14 mouse cellular contexts compared by ENCODE assay signal in the genomic region with DNA sequence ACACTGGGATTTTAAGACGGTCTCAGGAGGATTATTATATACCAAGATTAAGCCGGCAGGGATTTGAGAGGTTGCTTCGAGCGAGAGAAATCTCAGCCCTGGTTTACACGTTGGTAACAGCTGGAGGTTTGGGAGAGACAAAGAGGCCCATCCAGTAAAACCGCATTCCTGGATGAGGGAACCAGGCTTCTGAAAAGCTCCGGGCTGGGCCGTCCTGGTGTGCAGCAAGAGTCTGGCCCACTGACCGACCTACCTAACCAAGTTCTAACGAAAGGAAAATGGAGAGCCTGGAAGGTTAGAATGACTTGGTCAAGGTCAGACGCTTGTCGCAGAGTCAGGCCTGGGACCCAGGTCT. TPM values are rescaled to one million over a fixed set of nuclear protein-coding genes. Genes with fewer than 3 reads are reported as not detected.
DNase-seq lines count a peak whose midpoint lies in the region; ATAC-seq and TF ChIP-seq lines count a peak whose summit lies in the region.
"Had no signal": no experiment of that assay in that cellular context is flagged by ENCODE, and none has a peak within 500 bp of the region (broad histone marks: within the 10 kb centered on the region; RNA-seq: fewer than 3 reads in every experiment).

No protein-coding gene starts in this region.

- no peak for TF ChIP-seq EP300 in heart, postnatal 0 days (IDR thresholded peaks at IDR 0.05; ENCODE audit: low read depth)
- TF ChIP-seq EP300 in lung, postnatal 0 days (IDR thresholded peaks at IDR 0.05): no peak

- H3K9ac ChIP-seq in heart, postnatal 0 days (replicated peaks; ENCODE audit: low read depth, low read length): no peak overlapping the region
- no peak overlapping the region for H3K9ac ChIP-seq in heart, embryonic 11.5 days (ENCODE audit: low read depth, low read length)
- no peak overlapping the region for H3K9ac ChIP-seq in lung, postnatal 0 days (replicated peaks; ENCODE audit: low read depth)
- H3K9ac ChIP-seq in embryonic facial prominence, embryonic 12.5 days: no peak overlapping the region
- H3K9ac ChIP-seq: neural tube, embryonic 13.5 days had no signal

- H3K4me3 ChIP-seq in heart, postnatal 0 days (ENCODE audit: low read depth, low read length): no peak overlapping the region
- no peak overlapping the region for H3K4me3 ChIP-seq in heart, embryonic 11.5 days (ENCODE audit: low read depth, low read length)
- no peak overlapping the region for H3K4me3 ChIP-seq in lung, postnatal 0 days (ENCODE audit: low read depth, low read length)
- H3K4me3 ChIP-seq in embryonic facial prominence, embryonic 12.5 days: no peak overlapping the region
- H3K4me3 ChIP-seq: neural tube, embryonic 13.5 days had no signal

- peaks cover 25% of the 10 kb centered on the region for H3K4me1 ChIP-seq in heart, postnatal 0 days (ENCODE audit: control insufficient read depth, insufficient read depth)
- peaks cover 30% of the 10 kb centered on the region for H3K4me1 ChIP-seq in heart, embryonic 11.5 days (ENCODE audit: control insufficient read depth, insufficient read depth, low read length)
- peaks cover 21% of the 10 kb centered on the region; the same call in 1 of the 2 replicates for H3K4me1 ChIP-seq in lung, postnatal 0 days (ENCODE audit: insufficient read depth, low read depth, low read length)
- peaks cover 39% of the 10 kb centered on the region for H3K4me1 ChIP-seq in embryonic facial prominence, embryonic 12.5 days

- no peak for DNase-seq in heart, postnatal 0 days (ENCODE audit: low spot score)
- peak; percentile 54 for DNase-seq in lung, postnatal 0 days (ENCODE audit: low spot score)
- DNase-seq in lung, postnatal 25 days (ENCODE audit: low spot score): no peak
- peak; percentile 25 for DNase-seq in mesoderm, embryonic 11.5 days (ENCODE audit: low read depth, low spot score)
- DNase-seq in layer of hippocampus, postnatal 36 days: no peak
- DNase-seq in left cerebral cortex, adult 11 months (ENCODE audit: low spot score): no peak
- DNase-seq: left cerebral cortex, postnatal 4 days; right cerebral cortex, postnatal 4 days; thymus, adult 2 months had no signal

- ATAC-seq in heart, postnatal 0 days (ENCODE audit: insufficient read depth, low read depth): no peak
- ATAC-seq in heart, embryonic 11.5 days (replicated peaks; ENCODE audit: insufficient number of reproducible peaks, low FRiP score, low TSS enrichment): no peak
- 0 out of 2 replicates have a peak, but pooled peaks have one; percentile 14 for ATAC-seq in lung, postnatal 0 days
- ATAC-seq in embryonic facial prominence, embryonic 12.5 days (ENCODE audit: insufficient number of reproducible peaks, insufficient read depth, low FRiP score, low TSS enrichment): no peak
- ATAC-seq: activated CD4-positive, CD25-positive, alpha-beta regulatory T cell, adult 4 months; forebrain, embryonic 14.5 days had no signal

- peak overlapping the region; percentile 63; the same call in 1 of the 2 replicates for H3K27ac ChIP-seq in heart, postnatal 0 days (ENCODE audit: low read depth)
- H3K27ac ChIP-seq in heart, embryonic 11.5 days (ENCODE audit: low read depth, low read length): no peak overlapping the region
- H3K27ac ChIP-seq in lung, postnatal 0 days (ENCODE audit: low read length): peak overlapping the region; percentile 81
- H3K27ac ChIP-seq in embryonic facial prominence, embryonic 12.5 days: peak overlapping the region; percentile 69

- no peaks in the 10 kb centered on the region for H3K36me3 ChIP-seq in heart, postnatal 0 days (replicated peaks; ENCODE audit: control insufficient read depth, insufficient read depth, low read length)
- no peaks in the 10 kb centered on the region for H3K36me3 ChIP-seq in heart, embryonic 11.5 days (ENCODE audit: control insufficient read depth, insufficient read depth, low read length)
- no peaks in the 10 kb centered on the region for H3K36me3 ChIP-seq in lung, postnatal 0 days (ENCODE audit: insufficient read depth, low read length)
- H3K36me3 ChIP-seq in embryonic facial prominence, embryonic 12.5 days: no peaks in the 10 kb centered on the region

- H3K4me2 ChIP-seq in heart, postnatal 0 days (ENCODE audit: low read depth, low read length): peak overlapping the region; percentile 5; the same call in 1 of the 2 replicates
- H3K4me2 ChIP-seq in heart, embryonic 11.5 days: no peak overlapping the region
- H3K4me2 ChIP-seq in lung, postnatal 0 days (replicated peaks; ENCODE audit: low read depth, low read length): peak overlapping the region; percentile 25; the same call in 1 of the 2 replicates
- peak overlapping the region; percentile 27; the same call in 1 of the 2 replicates for H3K4me2 ChIP-seq in embryonic facial prominence, embryonic 12.5 days (replicated peaks)
- H3K4me2 ChIP-seq: neural tube, embryonic 13.5 days had no signal

- TF ChIP-seq CTCF in heart, postnatal 0 days (IDR thresholded peaks at IDR 0.05; ENCODE audit: low read depth): no peak
- TF ChIP-seq CTCF in lung, postnatal 0 days (IDR thresholded peaks at IDR 0.05): no peak

- WGBS in heart, postnatal 0 days: 79% methylated on average over 12 of the region's 12 CpGs
- 76% methylated on average over 12 of the region's 12 CpGs for WGBS in heart, embryonic 11.5 days (ENCODE audit: insufficient replicate concordance)
- 54% methylated on average over 12 of the region's 12 CpGs for WGBS in lung, postnatal 0 days
- WGBS in embryonic facial prominence, embryonic 12.5 days: 53% methylated on average over 12 of the region's 12 CpGs

- no peaks in the 10 kb centered on the region for H3K9me3 ChIP-seq in heart, postnatal 0 days (replicated peaks; ENCODE audit: control insufficient read depth, low read length)
- H3K9me3 ChIP-seq in heart, embryonic 11.5 days (replicated peaks; ENCODE audit: control insufficient read depth, low read length): no peaks in the 10 kb centered on the region
- no peaks in the 10 kb centered on the region for H3K9me3 ChIP-seq in lung, postnatal 0 days (ENCODE audit: low read length)
- H3K9me3 ChIP-seq in embryonic facial prominence, embryonic 12.5 days: no peaks in the 10 kb centered on the region
- H3K9me3 ChIP-seq: neural tube, embryonic 13.5 days had no signal

- no peaks in the 10 kb centered on the region for H3K27me3 ChIP-seq in heart, postnatal 0 days (ENCODE audit: control insufficient read depth, insufficient read depth, low read length)
- no peaks in the 10 kb centered on the region for H3K27me3 ChIP-seq in heart, embryonic 11.5 days (ENCODE audit: control insufficient read depth, insufficient read depth, low read length)
- H3K27me3 ChIP-seq in lung, postnatal 0 days (replicated peaks; ENCODE audit: insufficient read depth, low read length): no peaks in the 10 kb centered on the region
- no peaks in the 10 kb centered on the region for H3K27me3 ChIP-seq in embryonic facial prominence, embryonic 12.5 days
- H3K27me3 ChIP-seq: neural tube, embryonic 13.5 days had no signal

RNA-seq across cellular contexts. Expression of a gene that starts 39.5 kb away (rescaled TPM):
- total RNA-seq in heart, postnatal 0 days (2014; rRNA removed; ENCODE audit: low replicate concordance): 26.5 and 37.0 TPM in 2 replicates
- polyA plus RNA-seq in heart, postnatal 0 days (2015; fragmentation: Nextera tagmentation; extraction: Ambion mirVana): 13.5 and 14.2 TPM in 2 replicates
- 40.9 and 45.7 TPM in 2 replicates for polyA plus RNA-seq in heart, embryonic 11.5 days (2014; fragmentation: Nextera tagmentation; extraction: Ambion mirVana)
- polyA plus RNA-seq in lung, postnatal 0 days (2015; fragmentation: Nextera tagmentation; extraction: Ambion mirVana): 37.5 and 38.9 TPM in 2 replicates
- 51.4 and 52.2 TPM in 2 replicates for polyA plus RNA-seq in embryonic facial prominence, embryonic 12.5 days (2016; fragmentation: Nextera tagmentation; extraction: Ambion mirVana)
- total RNA-seq in layer of hippocampus, postnatal 36 days (2021): 10 to 100 TPM; 26.7 TPM

Comparison
In these comparisons a context has a peak if more than half of its experiments do, and no peak if none do; other contexts are left out.
1. DNase-seq: peak in lung, postnatal 0 days (single experiment) and mesoderm, embryonic 11.5 days (single experiment); none in heart, postnatal 0 days (single experiment), lung, postnatal 25 days (single experiment), layer of hippocampus, postnatal 36 days (0 of 2) and left cerebral cortex, adult 11 months (single experiment).